Comparison of ENCODE assay signal across 8 mouse cellular contexts in the genomic region with DNA sequence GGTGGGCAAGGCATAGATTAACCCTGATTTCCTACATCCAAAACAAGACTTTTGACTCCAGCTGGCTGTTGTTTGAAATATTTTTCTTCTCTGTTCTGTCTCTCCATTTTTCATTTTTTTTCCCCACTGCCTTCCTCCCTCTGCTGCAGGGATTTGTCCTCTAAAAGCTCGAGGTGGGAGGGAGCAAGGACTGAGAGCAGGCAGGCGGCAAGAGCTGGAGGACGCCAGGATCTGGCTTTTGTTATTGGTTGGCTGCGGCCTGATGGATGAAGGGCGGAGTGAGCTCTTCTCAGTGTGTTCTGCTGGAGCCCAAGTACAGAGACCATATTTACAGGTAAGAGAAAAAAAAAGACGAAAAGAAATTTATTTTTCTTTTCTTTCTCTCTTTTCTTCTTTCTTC. TPM values are rescaled to one million over a fixed set of nuclear protein-coding genes. Genes with fewer than 3 reads are reported as not detected.
A peak's percentile ranks its signal among the peaks of the same experiment; 100 is the strongest.
DNase-seq lines count a peak whose midpoint lies in the region; ATAC-seq and TF ChIP-seq lines count a peak whose summit lies in the region.

Gene Csrnp3, plus strand, starts transcription at position 217 of the 400 bp plus-strand sequence.

- no peaks in the 10 kb centered on the region for H3K27me3 ChIP-seq in heart, embryonic 12.5 days (replicated peaks)
- H3K27me3 ChIP-seq in lung, postnatal 0 days (replicated peaks; ENCODE audit: insufficient read depth, low read length), result no peaks in the 10 kb centered on the region

- ATAC-seq in heart, embryonic 12.5 days (ENCODE audit: insufficient number of reproducible peaks, low FRiP score), result peak; percentile 69; the same call in 1 of the 2 replicates
- no peak for ATAC-seq in lung, postnatal 0 days
- ATAC-seq in megakaryocyte progenitor cell, adult 5-6 weeks (replicated peaks; ENCODE audit: poor library complexity), result no peak

- H3K27ac ChIP-seq in heart, embryonic 12.5 days (ENCODE audit: poor library complexity, severe bottlenecking), result no peak within 1 kb of the TSS
- peak within 1 kb of the TSS; percentile 83 for H3K27ac ChIP-seq in cortical plate, adult 2 months (ENCODE audit: insufficient read depth, low read length)
- no peak within 1 kb of the TSS for H3K27ac ChIP-seq in lung, postnatal 0 days (ENCODE audit: low read length)

- peaks cover 7% of the 10 kb centered on the region; the same call in 1 of the 2 replicates for H3K4me1 ChIP-seq in heart, embryonic 12.5 days (replicated peaks)
- H3K4me1 ChIP-seq in cortical plate, adult 2 months (ENCODE audit: control insufficient read depth, insufficient read depth, low read length), result no peaks in the 10 kb centered on the region
- H3K4me1 ChIP-seq in lung, postnatal 0 days (ENCODE audit: insufficient read depth, low read depth, low read length), result no peaks in the 10 kb centered on the region

- TF ChIP-seq CTCF in cortical plate, adult 2 months (IDR thresholded peaks at IDR 0.05; ENCODE audit: extremely low read depth, insufficient read depth, low read length), result no peak
- TF ChIP-seq CTCF in lung, postnatal 0 days (IDR thresholded peaks at IDR 0.05), result no peak

- H3K4me3 ChIP-seq in heart, embryonic 12.5 days, result peak within 1 kb of the TSS; percentile 50
- H3K4me3 ChIP-seq in cortical plate, adult 2 months (ENCODE audit: insufficient read depth, low read length), result peak within 1 kb of the TSS; percentile 78
- H3K4me3 ChIP-seq in lung, postnatal 0 days (ENCODE audit: low read depth, low read length), result peak within 1 kb of the TSS; percentile 8

- no peaks in the 10 kb centered on the region for H3K36me3 ChIP-seq in heart, embryonic 12.5 days
- no peaks in the 10 kb centered on the region for H3K36me3 ChIP-seq in lung, postnatal 0 days (ENCODE audit: insufficient read depth, low read length)

- H3K9me3 ChIP-seq in heart, embryonic 12.5 days (replicated peaks), result 0 out of 2 replicates have a peak, but pooled peaks cover 6% of the 10 kb centered on the region
- no peaks in the 10 kb centered on the region for H3K9me3 ChIP-seq in lung, postnatal 0 days (ENCODE audit: low read length)

- TF ChIP-seq EP300 in lung, postnatal 0 days (IDR thresholded peaks at IDR 0.05), result no peak

- peak within 1 kb of the TSS; percentile 90 for H3K4me2 ChIP-seq in heart, embryonic 12.5 days
- peak within 1 kb of the TSS; percentile 38 for H3K4me2 ChIP-seq in lung, postnatal 0 days (replicated peaks; ENCODE audit: low read depth, low read length)

- H3K9ac ChIP-seq in heart, embryonic 12.5 days, result peak within 1 kb of the TSS; percentile 48
- no peak within 1 kb of the TSS for H3K9ac ChIP-seq in lung, postnatal 0 days (replicated peaks; ENCODE audit: low read depth)

- WGBS in heart, embryonic 12.5 days, result 0% methylated on average over 6 of the region's 6 CpGs
- WGBS in lung, postnatal 0 days, result 1% methylated on average over 6 of the region's 6 CpGs

- TF ChIP-seq POLR2A in cortical plate, adult 2 months (IDR thresholded peaks at IDR 0.05; ENCODE audit: extremely low read depth, insufficient read depth, low read length), result peak; percentile 97

- no peak for DNase-seq in heart, adult 9 months (ENCODE audit: low spot score in 2 of 2)
- peak; percentile 9 for DNase-seq in gastrocnemius, postnatal 25 days
- peak; percentile 52 for DNase-seq in layer of hippocampus, adult 9-10 months (ENCODE audit: low spot score)
- DNase-seq in lung, postnatal 0 days (ENCODE audit: low spot score), result peak; percentile 34
- peak; percentile 89 for DNase-seq in right cerebral cortex, adult 18-20 months

RNA-seq across cellular contexts. Expression of gene Csrnp3, which starts in this region (rescaled TPM):
- polyA plus RNA-seq in heart, embryonic 12.5 days (2016; fragmentation: Nextera tagmentation; extraction: Ambion mirVana), result 0.87 and 1.0 TPM in 2 replicates
- 35.7 and 36.0 TPM in 2 replicates for polyA plus RNA-seq in cortical plate, adult 2 months (2012; rRNA removed)
- under 1 TPM in 1 of 2 experiments, not detected in 1; 0.13 TPM for total RNA-seq in gastrocnemius, postnatal 25 days (2021)
- 0.06 and 0.07 TPM in 2 replicates for polyA plus RNA-seq in lung, postnatal 0 days (2015; fragmentation: Nextera tagmentation; extraction: Ambion mirVana)
- total RNA-seq in megakaryocyte progenitor cell, adult 5-6 weeks (2015), result not detected in 2 replicates
- 0.07 TPM in 1 of 2 replicates, not detected in the other for total RNA-seq in megakaryocyte progenitor cell, adult 5-6 weeks (2017)

Comparison
In these comparisons a context has a peak if more than half of its experiments do, and no peak if none do; other contexts are left out.
1. RNA of gene Csrnp3 (polyA plus RNA-seq): 35.7 to 36.0 TPM in cortical plate, adult 2 months; 0.87 to 1.0 TPM in heart, embryonic 12.5 days and 0.06 to 0.07 TPM in lung, postnatal 0 days; every median in the first group is over 10 times any median in the second.
2. Peak in DNase-seq in gastrocnemius, postnatal 25 days; RNA of the gene not detected or under 1 TPM.
3. Peak in DNase-seq, H3K4me3 ChIP-seq and H3K4me2 ChIP-seq in lung, postnatal 0 days; RNA of the gene not detected or under 1 TPM.
4. H3K4me3 ChIP-seq: peak in every context shown above with its lines; median percentile 78 in cortical plate, adult 2 months; 50 in heart, embryonic 12.5 days; 8 in lung, postnatal 0 days.
5. DNase-seq: peak in layer of hippocampus, adult 9-10 months (single experiment) and right cerebral cortex, adult 18-20 months (single experiment); none in heart, adult 9 months (0 of 2).